Mouse (Mus musculus): ENCODE data around the gene Gm47791.

- TF ChIP-seq CTCF (IDR thresholded peaks at IDR 0.05; ENCODE audit: low read depth) = no peak
- TF ChIP-seq EP300 (IDR thresholded peaks at IDR 0.05; ENCODE audit: low read depth) = no peak
These were observed 36.2 kb upstream of the Gm47791 start for GRCm38 (mm10) chr1:82807206-82807605.
